Mouse (Mus musculus): ENCODE measurements at regions not wholly inside any gene's neighbourhood (a gene's known extent, or its start where the extent isn't known, plus 50 kb on each side); places are given as distances from the start of the nearest gene placed in this dataset.
"Not testable (repeated sequence)": the region's sequence is repeated elsewhere in the genome, so short reads cannot be mapped to it uniquely, and the experiment has no call there.

GRCm38 (mm10) chr12:62631888-62632490 is 1109.0 kb downstream of the Lrfn5 start:
- TF ChIP-seq POLR2A (IDR thresholded peaks at IDR 0.05; ENCODE audit: borderline replicate concordance, extremely low read depth, insufficient read depth, insufficient read length, poor library complexity, severe bottlenecking) (no peak), CTCF (IDR thresholded peaks at IDR 0.05; ENCODE audit: borderline replicate concordance, extremely low read depth, insufficient read depth, insufficient read length) (no peak)
- DNase-seq (ENCODE audit: low read depth), result peak; percentile 45

GRCm38 (mm10) chr12:62664602-62665001 is 1141.7 kb downstream of the Lrfn5 start:
- TF ChIP-seq CTCF (IDR thresholded peaks at IDR 0.05; ENCODE audit: borderline replicate concordance, extremely low read depth, insufficient read depth, insufficient read length) (no peak), POLR2A (IDR thresholded peaks at IDR 0.05; ENCODE audit: borderline replicate concordance, extremely low read depth, insufficient read depth, insufficient read length, poor library complexity, severe bottlenecking) (no peak)
- DNase-seq (ENCODE audit: low read depth), result no peak

GRCm38 (mm10) chr12:62707198-62707597 is 1184.2 kb downstream of the Lrfn5 start:
- not testable (repeated sequence) for DNase-seq (ENCODE audit: low read depth)
